ENCODE assay signal across 22 mouse cellular contexts in the genomic region with DNA sequence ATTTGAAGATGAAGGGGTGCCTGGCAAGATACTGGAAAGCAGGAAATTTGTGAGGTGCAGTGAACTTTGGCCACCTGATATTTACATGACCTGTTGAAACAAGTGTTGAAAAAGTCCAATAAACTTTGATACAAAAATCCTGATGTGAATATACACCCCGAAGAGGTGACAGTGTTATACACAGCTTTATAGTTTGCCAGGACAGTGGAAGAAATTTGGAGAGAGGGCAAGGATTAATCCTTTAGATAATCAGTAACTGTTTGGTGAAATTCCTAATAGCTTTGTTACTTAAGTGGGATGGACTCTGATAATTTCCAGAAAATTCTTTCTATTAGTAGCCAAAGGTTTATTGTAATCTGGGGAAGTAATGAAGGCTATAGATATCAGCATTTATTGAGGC.
DNase-seq lines count a peak whose midpoint lies in the region; ATAC-seq and TF ChIP-seq lines count a peak whose summit lies in the region.
"Had no signal": no experiment of that assay in that cellular context is flagged by ENCODE, and none has a peak within 500 bp of the region (broad histone marks: within the 10 kb centered on the region; RNA-seq: fewer than 3 reads in every experiment).

No protein-coding gene starts in this region.

- DNase-seq in gastrocnemius, adult 2 months = no peak
- no peak for DNase-seq in gastrocnemius, postnatal 10 days
- peak; percentile 98 for DNase-seq in liver, adult 2 months (ENCODE audit: extremely low read depth, low read depth, low spot score)
- DNase-seq in liver (no peak), CH12.LX (ENCODE audit: extremely low read depth) (no peak)
- no peak for DNase-seq in urinary bladder, postnatal 25 days (ENCODE audit: low spot score)
- no peak for DNase-seq in left cerebral cortex, postnatal 4 days
- DNase-seq: adrenal gland, postnatal 25 days; cerebellum, adult 8-10 months; heart, postnatal 14 days; lung, postnatal 10 days; right cerebral cortex, adult 18-20 months; right cerebral cortex, postnatal 4 days had no signal

- H3K27me3 ChIP-seq in liver, adult 2 months (ENCODE audit: control insufficient read depth, insufficient read depth, low read length) = no peaks in the 10 kb centered on the region
- H3K27me3 ChIP-seq in CH12.LX (replicated peaks) = peaks cover 4% of the 10 kb centered on the region
- no peaks in the 10 kb centered on the region for H3K27me3 ChIP-seq in intestine, postnatal 0 days (replicated peaks; ENCODE audit: control insufficient read depth, insufficient read depth, low read length)
- H3K27me3 ChIP-seq: forebrain, embryonic 12.5 days; heart, embryonic 12.5 days; kidney, embryonic 15.5 days; limb, embryonic 15.5 days; midbrain, embryonic 12.5 days; neural tube, embryonic 15.5 days had no signal

- no peak for TF ChIP-seq RAD21 in CH12.LX (IDR thresholded peaks at IDR 0.05; ENCODE audit: low read depth, low read length)

- peaks cover 31% of the 10 kb centered on the region for H3K4me1 ChIP-seq in liver, adult 2 months (ENCODE audit: control insufficient read depth, insufficient read depth, low read length)
- peaks cover 19 to 22% of the 10 kb centered on the region in 2 experiments for H3K4me1 ChIP-seq in CH12.LX (ENCODE audit: control insufficient read depth in 1 of 2, insufficient read depth in 2 of 2)
- H3K4me1 ChIP-seq in intestine, postnatal 0 days (replicated peaks; ENCODE audit: control insufficient read depth, insufficient read depth, low read length) = peaks cover 5% of the 10 kb centered on the region; the same call in 1 of the 2 replicates

- no peak for TF ChIP-seq EP300 in CH12.LX (IDR thresholded peaks at IDR 0.05; ENCODE audit: low read length)

- peak overlapping the region; percentile 13; the same call in 1 of the 2 replicates for H3K4me3 ChIP-seq in gastrocnemius, adult 2 months
- no peak overlapping the region for H3K4me3 ChIP-seq in liver, adult 2 months (ENCODE audit: insufficient read depth, low read depth, low read length)
- no peak overlapping the region for H3K4me3 ChIP-seq in CH12.LX (replicated peaks in 1 of 3; ENCODE audit: low read depth in 2 of 3, low read length in 2 of 3, poor library complexity in 1 of 3)
- no peak overlapping the region; the same call in 1 of the 2 replicates for H3K4me3 ChIP-seq in intestine, postnatal 0 days (ENCODE audit: low read depth, low read length)
- H3K4me3 ChIP-seq: erythroblast, embryonic 14.5 days; forebrain, embryonic 12.5 days; heart, embryonic 12.5 days; kidney, embryonic 15.5 days; limb, embryonic 15.5 days; midbrain, embryonic 12.5 days; neural tube, embryonic 15.5 days had no signal

- H3K79me2 ChIP-seq in liver, adult 2 months (ENCODE audit: control insufficient read depth, insufficient read depth, low read length) = peaks cover 27% of the 10 kb centered on the region; the same call in 1 of the 2 replicates
- peaks cover 11% of the 10 kb centered on the region for H3K79me2 ChIP-seq in CH12.LX (replicated peaks; ENCODE audit: control insufficient read depth, extremely low read depth, insufficient read depth, poor library complexity, severe bottlenecking)

- ATAC-seq in intestine, postnatal 0 days = no peak
- ATAC-seq: hindbrain, postnatal 0 days had no signal

- peak overlapping the region; percentile 38; the same call in 1 of the 2 replicates for H3K27ac ChIP-seq in gastrocnemius, adult 2 months
- H3K27ac ChIP-seq in liver, adult 2 months (replicated peaks; ENCODE audit: insufficient read depth, low read depth, low read length) = peak overlapping the region; percentile 65
- no peak overlapping the region for H3K27ac ChIP-seq in CH12.LX (ENCODE audit: insufficient read depth, low read depth)
- no peak overlapping the region for H3K27ac ChIP-seq in intestine, postnatal 0 days (ENCODE audit: low read depth, low read length)
- H3K27ac ChIP-seq: forebrain, embryonic 12.5 days; hindbrain, postnatal 0 days; kidney, embryonic 15.5 days; limb, embryonic 15.5 days; midbrain, embryonic 12.5 days; neural tube, embryonic 15.5 days had no signal

- dilution Hi-C loops in CH12.LX (cut with MboI; ENCODE audit: extremely low pct_ligation_motif_present, extremely low pct_unique_long_range_greater_than_20kb, low sequenced_read_pairs) = no loop called here

- no peaks in the 10 kb centered on the region; the same call in 1 of the 2 replicates for H3K36me3 ChIP-seq in liver, adult 2 months (ENCODE audit: control insufficient read depth, insufficient read depth, low read length)
- peaks cover 0 to 3% of the 10 kb centered on the region in 2 experiments for H3K36me3 ChIP-seq in CH12.LX (replicated peaks in 1 of 2; ENCODE audit: control insufficient read depth in 1 of 2, insufficient read depth in 1 of 2, low read length in 1 of 2)
- H3K36me3 ChIP-seq in intestine, postnatal 0 days (ENCODE audit: control insufficient read depth, insufficient read depth) = no peaks in the 10 kb centered on the region; the same call in 1 of the 2 replicates
- H3K36me3 ChIP-seq: kidney, embryonic 15.5 days; midbrain, embryonic 12.5 days; neural tube, embryonic 15.5 days had no signal

- TF ChIP-seq POLR2A in liver, adult 2 months (IDR thresholded peaks at IDR 0.05; ENCODE audit: extremely low read depth, insufficient read depth, low read length) = no peak
- no peak for TF ChIP-seq POLR2A in CH12.LX (IDR thresholded peaks at IDR 0.05; ENCODE audit: low read depth, low read length)

- no peaks in the 10 kb centered on the region for H3K9me3 ChIP-seq in CH12.LX (replicated peaks; ENCODE audit: low read length)
- no peaks in the 10 kb centered on the region for H3K9me3 ChIP-seq in intestine, postnatal 0 days (ENCODE audit: control insufficient read depth)
- H3K9me3 ChIP-seq: forebrain, embryonic 12.5 days; heart, embryonic 12.5 days; kidney, embryonic 15.5 days; limb, embryonic 15.5 days; midbrain, embryonic 12.5 days; neural tube, embryonic 15.5 days had no signal

- in situ Hi-C loops in CH12.LX (cut with MboI; ENCODE audit: low pct_ligation_motif_present, low pct_unique_long_range_greater_than_20kb, low sequenced_read_pairs) = no loop called here

- 33% methylated on average over 1 of the region's 1 CpGs for WGBS in liver, adult 2 months
- WGBS in intestine, postnatal 0 days = 33% methylated on average over 1 of the region's 1 CpGs

- TF ChIP-seq CTCF in gastrocnemius, adult 2 months (IDR thresholded peaks at IDR 0.05) = no peak
- no peak for TF ChIP-seq CTCF in liver, adult 2 months (IDR thresholded peaks at IDR 0.05; ENCODE audit: low read depth, low read length)
- TF ChIP-seq CTCF in CH12.LX (conservative IDR thresholded peaks at IDR 0.05 in 1 of 2, IDR thresholded peaks at IDR 0.05 in 1 of 2; ENCODE audit: low read depth in 2 of 2, low read length in 2 of 2) = no peak
- no peak for TF ChIP-seq CTCF in intestine, postnatal 0 days (IDR thresholded peaks at IDR 0.05; ENCODE audit: low read depth)

- H3K9ac ChIP-seq in liver, adult 2 months (ENCODE audit: low read depth, low read length) = no peak overlapping the region
- no peak overlapping the region for H3K9ac ChIP-seq in CH12.LX (ENCODE audit: insufficient read depth, low read depth)
- no peak overlapping the region for H3K9ac ChIP-seq in intestine, postnatal 0 days (ENCODE audit: low read depth, low read length)
- H3K9ac ChIP-seq: forebrain, embryonic 12.5 days; heart, embryonic 12.5 days; kidney, embryonic 15.5 days; limb, embryonic 15.5 days; midbrain, embryonic 12.5 days; neural tube, embryonic 15.5 days had no signal

- peak overlapping the region; percentile 23; the same call in 1 of the 2 replicates for H3K4me2 ChIP-seq in CH12.LX (ENCODE audit: insufficient read depth, low read depth, poor library complexity, severe bottlenecking)
- H3K4me2 ChIP-seq in intestine, postnatal 0 days (replicated peaks; ENCODE audit: low read depth) = peak overlapping the region; percentile 81; the same call in 1 of the 2 replicates
- H3K4me2 ChIP-seq: kidney, embryonic 15.5 days; limb, embryonic 15.5 days had no signal

- intact Hi-C loops in gastrocnemius, adult 2 months (cut with DNase I) = no loop called here
- intact Hi-C loops in left cerebral cortex, postnatal 4 days (cut with DNase I) = loop anchor here (5.0 kb wide), 1 partner anchor 46 kb away; no protein-coding TSS in a partner anchor

TF ChIP-seq in CH12.LX, 34 proteins besides CTCF, POLR2A, EP300 and RAD21:
- TF ChIP-seq USF2 (conservative IDR thresholded peaks at IDR 0.05; ENCODE audit: low read depth, low read length) (no peak), ZKSCAN1 (IDR thresholded peaks at IDR 0.05; ENCODE audit: borderline replicate concordance, low read depth, low read length) (no peak), ZNF384 (IDR thresholded peaks at IDR 0.05; ENCODE audit: low read depth, low read length) (no peak), CHD1 (IDR thresholded peaks at IDR 0.05; ENCODE audit: low read depth, low read length) (no peak), TBP (conservative IDR thresholded peaks at IDR 0.05; ENCODE audit: low read depth, low read length) (no peak), BHLHE40 (IDR thresholded peaks at IDR 0.05; ENCODE audit: low read depth, low read length) (no peak), HCFC1 (IDR thresholded peaks at IDR 0.05; ENCODE audit: low read depth, low read length) (no peak), MYC (IDR thresholded peaks at IDR 0.05; ENCODE audit: low read depth, low read length) (no peak), ZC3H11A (IDR thresholded peaks at IDR 0.05; ENCODE audit: low read depth, low read length) (no peak), MEF2A (IDR thresholded peaks at IDR 0.05; ENCODE audit: borderline replicate concordance, low read depth, low read length) (no peak), JUND (conservative IDR thresholded peaks at IDR 0.05; ENCODE audit: low read depth, low read length) (no peak), NRF1 (IDR thresholded peaks at IDR 0.05; ENCODE audit: low read depth, low read length) (no peak), MAX (IDR thresholded peaks at IDR 0.05; ENCODE audit: low read length) (no peak), UBTF (IDR thresholded peaks at IDR 0.05; ENCODE audit: low read depth, low read length) (no peak), ETS1 (conservative IDR thresholded peaks at IDR 0.05; ENCODE audit: low read depth, low read length) (no peak), USF1 (IDR thresholded peaks at IDR 0.05; ENCODE audit: low read depth, low read length) (no peak), POLR2AphosphoS2 (IDR thresholded peaks at IDR 0.05; ENCODE audit: low read depth, low read length) (no peak)
TF ChIP-seq in CH12.LX: peak in this region for 0.

Comparison
In these comparisons a context has a peak if more than half of its experiments do, and no peak if none do; other contexts are left out.
1. H3K27ac ChIP-seq: peak in gastrocnemius, adult 2 months (single experiment) and liver, adult 2 months (single experiment); none in CH12.LX (single experiment) and intestine, postnatal 0 days (single experiment).